Mouse (Mus musculus) cerebellum, adult 2 months (tissue): ENCODE data around the gene Atad5.
"Not testable (repeated sequence)": the region's sequence is repeated elsewhere in the genome, so short reads cannot be mapped to it uniquely, and the experiment has no call there.

Experiments used
- CTCF ChIP-seq: fragments of 200-500 bp; IDR thresholded peaks from 2 replicates; pipeline ENCODE4 v1.5.1; 2011; ENCODE audit warnings: low read depth, mild to moderate bottlenecking, control low read depth, low read length, moderate library complexity, borderline replicate concordance; ENCODE audit not compliant: insufficient read depth
- POLR2A ChIP-seq: fragments of 200-500 bp; IDR thresholded peaks from 2 replicates; pipeline ENCODE4 v1.6.1; 2011; ENCODE audit warnings: low read length, control low read depth, borderline replicate concordance; ENCODE audit not compliant: insufficient read depth

- not testable (repeated sequence) for TF ChIP-seq POLR2A, CTCF
Observed at GRCm38 (mm10) chr11:80183054-80183704, 94.0 kb downstream of the Atad5 start.
